Mouse (Mus musculus): Measurements from ENCODE around the gene Unc93b1.
"Not testable (repeated sequence)": the region's sequence is repeated elsewhere in the genome, so short reads cannot be mapped to it uniquely, and the experiment has no call there.

Unc93b1 gene

DNA sequence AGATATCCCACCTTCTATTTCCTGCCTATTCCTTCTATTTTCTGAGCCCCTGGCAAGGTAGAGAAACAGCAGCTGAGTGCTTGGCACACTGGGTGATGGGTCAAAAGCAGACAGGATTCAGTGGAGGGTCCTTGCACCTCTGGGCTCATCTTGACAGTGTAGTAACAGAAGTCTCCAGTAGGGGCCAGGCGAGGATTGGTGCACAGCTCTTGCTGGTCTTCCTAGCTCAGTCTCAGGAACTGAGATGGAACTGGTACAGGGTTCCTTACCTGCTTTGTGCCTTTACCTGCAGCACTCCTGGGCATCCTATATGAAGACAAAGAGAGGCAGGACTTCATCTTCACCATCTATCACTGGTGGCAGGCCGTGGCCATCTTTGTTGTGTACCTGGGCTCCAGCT lies 11.7 kb downstream of the Unc93b1 start:
- peak; percentile 81 for DNase-seq (ENCODE audit: low spot score)

DNA sequence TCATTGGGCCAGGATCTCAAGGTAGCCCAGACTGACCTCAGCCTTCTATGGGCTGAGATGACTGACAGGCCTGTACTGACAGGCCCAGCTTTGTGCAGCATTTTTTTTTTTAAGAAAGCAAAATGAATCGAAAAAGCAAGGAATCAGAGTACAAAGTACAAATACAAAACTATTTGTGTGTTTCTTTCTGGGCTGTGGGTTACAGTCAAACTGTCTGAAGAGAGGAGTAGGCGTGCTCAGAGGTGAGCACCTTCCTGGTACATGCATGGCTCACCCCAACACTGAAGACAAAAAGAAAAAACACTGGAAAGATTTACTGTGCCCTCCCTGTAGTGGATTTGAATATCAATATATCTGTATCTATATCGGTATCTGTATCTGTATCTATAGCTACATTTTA lies 12.8 kb downstream of the Unc93b1 start:
- no peak for DNase-seq (ENCODE audit: low spot score)

DNA sequence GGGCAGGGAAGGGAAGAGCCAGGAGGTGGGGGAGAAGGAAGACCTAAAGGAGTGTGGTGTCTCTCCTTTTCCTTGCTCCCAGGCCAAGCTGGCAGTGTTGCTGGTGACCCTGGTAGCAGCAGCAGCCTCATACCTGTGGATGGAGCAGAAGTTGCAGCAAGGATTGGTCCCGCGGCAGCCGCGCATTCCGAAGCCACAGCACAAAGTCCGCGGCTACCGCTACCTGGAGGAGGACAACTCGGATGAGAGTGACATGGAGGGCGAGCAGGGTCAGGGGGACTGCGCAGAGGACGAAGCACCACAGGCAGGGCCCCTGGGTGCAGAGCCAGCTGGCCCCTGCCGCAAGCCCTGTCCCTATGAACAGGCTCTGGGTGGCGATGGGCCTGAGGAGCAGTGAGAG lies 13.6 kb downstream of the Unc93b1 start:
- no peak for DNase-seq (ENCODE audit: low spot score)

DNA sequence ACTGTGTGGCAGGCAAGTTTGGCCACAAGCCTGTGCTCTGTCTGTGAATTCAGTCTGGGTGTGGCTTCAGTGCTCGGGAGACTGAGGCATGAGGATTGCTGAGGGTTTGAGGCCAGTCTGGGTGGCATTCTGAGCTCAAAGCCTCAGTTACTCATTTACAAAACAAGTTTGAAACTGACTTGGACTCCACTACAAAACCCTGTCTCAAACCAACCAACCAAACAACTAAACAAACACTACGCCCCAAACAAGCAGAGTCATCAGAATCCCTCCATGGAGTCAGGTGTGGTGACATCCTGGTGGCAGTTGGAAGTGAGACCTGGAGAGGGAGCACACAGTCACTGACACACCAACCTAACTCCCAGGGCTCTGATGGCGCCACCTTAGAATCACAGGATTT lies 15.3 kb downstream of the Unc93b1 start:
- DNase-seq (ENCODE audit: low spot score): no peak

DNA sequence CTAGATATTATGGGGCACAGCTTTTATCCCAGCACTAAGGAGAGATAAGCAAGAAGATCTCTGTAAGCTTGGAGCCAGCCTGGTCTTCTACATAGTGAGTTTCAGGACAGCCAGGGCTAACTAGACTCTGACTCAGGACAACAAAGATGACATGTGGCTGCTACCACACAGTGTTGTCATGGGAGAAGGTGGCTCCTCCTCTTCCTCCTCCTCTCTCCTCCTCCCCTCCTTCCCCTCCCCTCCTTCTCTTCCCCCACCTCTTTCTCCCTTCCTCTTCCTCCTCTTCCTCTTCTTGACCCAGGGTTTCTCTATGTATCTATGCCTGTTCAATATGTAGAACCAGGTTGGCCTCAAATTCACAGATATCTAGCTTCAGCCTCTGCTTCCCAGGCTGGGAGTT lies 16.5 kb downstream of the Unc93b1 start:
- no peak for DNase-seq (ENCODE audit: low spot score)

DNA sequence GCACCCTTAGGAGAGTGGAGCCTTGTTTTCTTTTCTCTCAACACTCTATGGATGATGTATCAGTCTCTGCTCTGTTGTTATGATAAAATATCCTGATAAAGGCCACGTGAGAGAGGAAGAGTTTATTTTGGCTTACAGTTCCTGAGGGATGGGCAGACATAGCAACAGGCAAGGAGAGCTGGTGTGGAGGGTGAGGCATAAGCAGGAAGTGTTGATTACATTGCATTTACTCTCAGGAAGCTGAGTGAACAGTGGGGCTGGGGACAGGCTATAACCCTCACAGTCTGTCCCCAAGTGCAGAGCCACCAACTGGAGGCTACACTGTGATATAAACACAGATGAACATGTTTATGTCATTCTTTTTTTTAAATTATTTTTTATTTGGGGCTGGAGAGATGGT lies 17.1 kb downstream of the Unc93b1 start:
- no peak for DNase-seq (ENCODE audit: low spot score)

DNA sequence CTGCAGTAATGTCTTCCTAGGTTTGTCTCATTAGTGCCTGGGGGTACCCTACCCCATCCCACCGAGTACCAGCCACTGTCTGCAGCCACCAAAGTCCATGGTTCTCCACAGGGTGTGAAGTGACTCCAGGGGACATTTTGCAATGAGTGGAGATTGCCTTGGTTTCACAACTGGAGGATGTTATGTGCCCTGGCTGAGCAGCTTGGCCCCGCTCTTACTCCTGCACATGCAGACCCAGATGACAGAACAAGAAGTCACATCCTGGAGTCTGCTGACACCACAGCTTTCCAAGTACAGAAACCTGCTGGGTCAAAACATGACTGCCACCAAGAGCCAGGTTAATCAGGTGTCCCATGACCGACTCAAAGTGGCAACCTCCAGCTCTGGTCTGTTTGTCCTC lies 20.0 kb downstream of the Unc93b1 start:
- DNase-seq (ENCODE audit: low spot score): peak; percentile 30

DNA sequence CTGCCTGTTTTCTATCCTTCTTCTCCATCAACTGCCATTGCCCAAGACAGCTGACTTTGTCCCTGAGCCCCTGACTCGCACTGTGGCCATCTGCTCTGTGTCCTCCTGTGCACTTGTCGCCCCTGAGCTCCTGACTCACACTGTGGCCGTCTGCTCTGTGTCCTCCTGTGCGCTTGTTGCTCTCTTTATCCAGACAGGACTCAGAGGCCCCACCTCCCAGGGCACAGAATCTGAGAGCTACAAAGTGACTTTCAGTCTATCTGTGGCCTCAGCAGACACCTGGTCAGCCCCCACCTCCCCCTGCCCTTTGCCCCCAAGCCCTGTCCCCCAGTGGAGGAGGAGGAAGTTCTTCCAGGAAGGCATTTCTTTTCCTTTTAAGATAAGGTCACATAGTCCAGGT lies 20.8 kb downstream of the Unc93b1 start:
- DNase-seq (ENCODE audit: low spot score): no peak

DNA sequence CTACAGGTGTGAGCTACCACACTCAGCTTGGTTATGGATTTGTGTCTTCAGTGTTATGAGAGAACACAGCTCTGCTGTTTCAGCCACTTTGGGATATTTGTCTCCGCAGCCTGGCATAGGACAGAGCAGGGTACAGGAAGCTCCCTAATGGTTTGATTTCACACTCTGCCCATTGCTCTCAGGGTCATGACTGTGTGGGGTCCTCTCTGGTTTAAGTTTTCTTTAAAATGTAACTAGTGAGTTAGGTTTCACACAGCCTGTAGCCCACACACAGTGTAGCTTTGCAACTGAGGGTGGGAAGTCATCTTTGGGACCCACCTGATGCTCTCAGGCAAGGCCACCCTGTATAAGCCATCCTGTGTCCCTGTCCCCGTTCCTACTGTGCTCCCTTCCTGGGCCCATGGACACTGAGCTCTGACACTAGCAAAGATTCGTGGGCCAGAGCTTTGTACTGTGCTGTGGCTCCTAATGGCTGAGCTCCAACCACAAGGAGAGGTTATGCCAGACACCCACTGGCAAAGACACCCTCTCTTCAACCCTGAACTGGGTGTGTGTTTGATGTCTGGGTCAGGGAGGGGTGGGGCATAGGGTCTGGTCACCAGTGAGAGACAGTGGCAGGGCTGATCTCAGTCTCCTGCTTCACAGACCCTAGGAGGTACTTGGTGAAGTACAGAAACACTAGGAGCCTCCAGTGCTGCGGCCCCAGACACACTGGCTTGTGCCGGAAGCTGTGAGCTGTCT lies 22.5 kb downstream of the Unc93b1 start:
- DNase-seq (ENCODE audit: low spot score): not testable (repeated sequence)

DNA sequence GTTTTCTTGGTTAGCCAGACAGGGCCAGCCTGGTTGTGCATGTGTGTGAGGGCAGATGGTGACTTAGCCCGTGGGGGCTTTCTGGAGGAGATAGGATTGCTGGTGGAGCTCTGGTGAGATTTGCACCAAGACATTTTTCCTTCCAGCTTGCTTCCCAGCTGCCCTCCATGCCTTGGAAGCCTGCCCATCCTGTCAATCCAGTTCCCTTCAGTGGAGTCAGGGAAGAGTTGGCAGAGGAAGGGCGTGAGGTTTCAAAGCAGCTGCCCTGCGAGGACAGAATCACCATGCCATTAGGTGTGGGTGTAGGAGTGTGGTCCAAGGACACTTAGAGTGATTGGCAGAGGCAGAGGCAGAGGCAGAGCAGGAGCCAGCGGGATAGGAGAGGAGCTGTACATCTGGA lies 23.5 kb downstream of the Unc93b1 start, which contains the start of gene Aldh3b3:
Gene Aldh3b3, plus strand, starts transcription at position 176 of the 400 bp plus-strand sequence.
- peak; percentile 66 for DNase-seq (ENCODE audit: low spot score)

DNA sequence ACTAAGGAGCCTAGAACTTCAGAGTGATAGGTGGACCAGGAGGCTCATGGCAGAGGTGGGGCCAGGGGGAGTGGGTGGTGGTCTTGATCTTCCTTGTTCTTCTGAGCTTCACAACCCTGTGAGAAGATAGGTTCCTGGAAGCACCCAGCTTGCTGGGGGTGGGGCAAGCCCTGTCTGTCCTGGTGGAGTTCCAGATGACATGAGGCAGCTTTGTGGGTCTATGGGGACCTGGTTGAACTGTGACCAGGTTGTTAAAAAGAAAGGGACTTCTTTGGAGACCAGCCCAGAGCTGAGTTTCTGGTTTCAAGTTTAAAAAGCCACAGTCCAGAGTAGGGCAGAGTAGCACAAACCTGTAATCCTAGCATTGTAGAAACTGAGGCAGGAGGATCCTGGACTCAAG lies 24.0 kb downstream of the Unc93b1 start:
- DNase-seq (ENCODE audit: low spot score): peak; percentile 62

DNA sequence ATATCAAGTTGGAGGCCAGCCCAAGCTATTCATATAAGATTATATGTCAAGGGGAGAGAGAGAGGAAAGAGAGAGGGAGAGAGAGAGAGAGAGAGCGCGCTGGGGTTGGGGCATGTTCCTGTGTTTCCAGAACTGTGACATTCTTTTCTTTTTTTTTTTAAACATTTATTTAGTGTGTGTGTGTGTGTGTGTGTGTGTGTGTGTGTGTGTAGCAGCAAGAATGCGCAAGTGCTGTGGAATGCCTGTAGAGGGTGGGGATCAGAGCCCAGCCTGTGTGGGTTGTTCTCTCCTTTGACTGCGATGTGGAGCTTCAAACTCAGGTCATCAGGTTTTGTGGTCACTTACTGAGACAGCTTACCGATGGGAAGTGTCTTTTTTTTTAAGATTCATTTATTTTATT lies 25.2 kb downstream of the Unc93b1 start:
- no peak for DNase-seq (ENCODE audit: low spot score)

DNA sequence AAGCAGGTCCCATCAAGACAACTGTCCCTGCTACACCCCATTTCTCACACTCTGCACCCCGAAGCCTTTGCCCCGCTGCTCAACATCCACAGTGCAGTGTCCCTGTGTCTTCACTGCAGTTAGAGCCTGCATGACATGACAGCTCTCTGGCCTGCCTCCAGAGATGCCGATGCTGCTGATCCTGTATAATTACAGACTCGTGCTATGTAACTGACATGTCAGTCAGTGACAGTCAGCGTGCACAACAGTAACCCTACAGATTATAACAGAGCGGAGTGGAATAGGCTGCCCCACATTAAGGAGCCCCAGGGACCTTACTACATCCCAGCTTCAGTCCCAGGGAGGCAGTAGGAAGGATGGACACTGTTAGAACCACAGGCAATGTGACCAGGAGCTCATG lies 26.8 kb downstream of the Unc93b1 start:
- not testable (repeated sequence) for DNase-seq (ENCODE audit: low spot score)

DNA sequence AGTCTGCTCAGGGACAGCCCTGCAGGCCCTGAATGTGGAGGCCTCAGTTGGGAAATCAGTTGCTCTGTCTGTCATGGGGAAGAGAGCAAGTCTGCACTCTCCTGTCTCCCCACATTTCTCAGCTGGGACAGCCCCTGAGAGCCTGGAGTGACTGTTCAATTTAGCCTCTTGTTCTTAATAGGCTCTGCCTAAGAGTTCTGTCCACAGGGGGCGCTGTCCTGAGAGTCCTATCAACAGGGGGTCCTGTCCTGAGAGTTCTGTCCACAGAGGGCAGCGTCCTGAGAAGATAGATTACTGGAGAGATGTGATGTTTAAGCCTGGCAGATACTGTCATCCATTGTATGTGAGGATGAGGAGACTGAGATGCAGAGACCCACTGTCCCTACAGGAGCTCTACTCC lies 27.5 kb downstream of the Unc93b1 start:
- peak; percentile 51 for DNase-seq (ENCODE audit: low spot score)

DNA sequence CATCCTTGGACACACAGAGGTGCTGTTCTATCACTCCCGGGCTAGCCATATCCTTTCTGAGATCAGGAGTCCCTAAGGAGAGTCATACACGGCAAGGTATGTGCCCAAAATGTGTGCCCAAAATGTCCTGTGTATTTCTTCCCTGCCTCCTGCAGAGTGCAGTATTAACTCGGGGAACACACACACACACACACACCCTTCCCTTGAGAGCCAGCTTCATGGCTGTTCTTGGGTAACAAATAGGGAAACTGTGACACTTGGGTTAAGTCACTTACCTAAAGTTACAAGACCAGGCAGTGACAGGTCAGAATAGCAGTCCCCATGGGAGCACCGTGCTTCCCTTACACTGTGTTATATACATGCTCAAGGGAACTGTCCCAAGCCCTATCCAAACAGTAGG lies 29.0 kb downstream of the Unc93b1 start:
- DNase-seq (ENCODE audit: low spot score): no peak

DNA sequence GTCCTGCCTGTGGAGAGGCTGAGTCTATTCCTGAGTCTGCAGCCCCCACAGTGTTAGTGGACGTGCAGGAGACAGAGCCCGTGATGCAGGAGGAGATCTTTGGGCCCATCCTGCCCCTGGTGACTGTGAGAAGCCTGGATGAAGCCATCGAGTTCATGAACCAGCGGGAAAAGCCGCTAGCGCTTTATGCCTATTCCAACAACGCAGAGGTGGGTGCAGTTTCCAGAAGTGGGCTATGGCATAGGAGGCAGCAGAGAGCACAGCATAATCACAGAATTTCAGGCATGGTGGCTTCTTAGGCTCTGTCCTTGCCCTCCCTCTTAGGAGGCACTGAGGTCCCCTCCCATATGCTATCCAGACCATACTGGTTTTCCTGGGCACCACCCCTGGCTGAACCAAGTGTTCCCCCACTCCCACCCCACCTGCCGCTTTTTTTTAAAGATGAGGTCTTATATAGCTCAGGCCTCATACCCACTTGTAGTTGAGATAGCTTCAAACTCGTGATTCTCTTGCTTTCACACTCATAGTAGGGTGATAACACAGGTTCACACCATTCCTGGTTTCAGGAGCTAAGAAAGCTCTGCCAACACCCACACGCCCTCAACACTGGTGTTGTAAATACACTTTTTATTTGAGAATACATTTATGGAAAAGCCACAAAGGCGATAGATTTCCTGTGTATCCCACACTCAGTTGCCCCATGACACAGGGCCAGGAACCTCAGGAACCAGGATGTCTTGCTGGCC lies 31.5 kb downstream of the Unc93b1 start:
- DNase-seq (ENCODE audit: low spot score): no peak

DNA sequence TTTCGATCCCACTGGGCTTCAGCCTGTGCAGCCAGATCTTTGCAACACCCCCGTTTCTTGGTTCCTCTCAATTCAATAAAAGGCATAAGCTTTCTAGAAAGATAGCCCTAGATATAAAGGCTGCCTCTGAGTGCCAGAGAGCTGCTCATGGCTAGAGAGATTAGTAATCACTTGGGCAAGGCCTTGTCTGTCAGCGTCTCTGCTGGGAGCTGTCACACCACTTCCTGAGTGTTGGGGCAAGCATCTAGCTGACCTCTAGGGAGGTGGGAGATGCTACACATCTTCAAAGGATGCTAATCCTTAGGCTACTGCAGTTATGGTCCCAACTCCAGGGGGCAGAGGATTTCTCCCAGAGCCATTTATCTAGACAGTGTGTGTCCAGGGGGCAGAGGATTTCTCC lies 32.3 kb downstream of the Unc93b1 start:
- DNase-seq (ENCODE audit: low spot score): no peak

DNA sequence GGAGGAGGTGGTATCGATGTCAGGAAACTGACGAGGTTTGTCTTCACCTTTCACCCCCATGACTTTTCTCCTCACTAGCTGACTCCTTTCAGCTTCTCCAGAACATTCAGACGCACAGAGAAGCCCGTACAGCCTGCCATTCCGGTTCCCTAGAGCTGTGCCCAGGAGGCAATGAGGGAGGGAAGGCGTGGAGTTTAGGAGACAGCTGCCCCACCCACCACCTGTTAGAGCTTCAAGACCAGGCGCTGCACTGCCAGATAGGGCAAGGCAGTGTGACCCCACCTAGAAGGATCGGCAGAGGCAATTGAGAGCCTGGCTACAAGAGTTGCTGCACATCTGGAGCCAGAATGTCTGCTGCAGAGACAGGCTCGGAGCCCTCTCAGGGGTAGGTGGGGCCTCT lies 37.2 kb downstream of the Unc93b1 start, which contains the start of gene Aldh3b2:
Gene Aldh3b2, plus strand, starts transcription at position 100 of the 400 bp plus-strand sequence.
- DNase-seq (ENCODE audit: low spot score): peak; percentile 38

DNA sequence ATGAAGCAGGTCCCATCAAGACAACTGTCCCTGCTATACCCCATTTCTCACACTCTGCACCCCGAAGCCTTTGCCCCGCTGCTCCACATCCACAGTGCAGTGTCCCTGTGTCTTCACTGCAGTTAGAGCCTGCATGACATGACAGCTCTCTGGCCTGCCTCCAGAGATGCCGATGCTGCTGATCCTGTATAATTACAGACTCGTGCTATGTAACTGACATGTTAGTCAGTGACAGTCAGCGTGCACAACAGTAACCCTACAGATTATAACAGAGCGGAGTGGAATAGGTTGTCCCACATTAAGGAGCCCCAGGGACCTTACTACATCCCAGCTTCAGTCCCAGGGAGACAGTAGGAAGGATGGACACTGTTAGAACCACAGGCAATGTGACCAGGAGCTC lies 39.6 kb downstream of the Unc93b1 start:
- not testable (repeated sequence) for DNase-seq (ENCODE audit: low spot score)

DNA sequence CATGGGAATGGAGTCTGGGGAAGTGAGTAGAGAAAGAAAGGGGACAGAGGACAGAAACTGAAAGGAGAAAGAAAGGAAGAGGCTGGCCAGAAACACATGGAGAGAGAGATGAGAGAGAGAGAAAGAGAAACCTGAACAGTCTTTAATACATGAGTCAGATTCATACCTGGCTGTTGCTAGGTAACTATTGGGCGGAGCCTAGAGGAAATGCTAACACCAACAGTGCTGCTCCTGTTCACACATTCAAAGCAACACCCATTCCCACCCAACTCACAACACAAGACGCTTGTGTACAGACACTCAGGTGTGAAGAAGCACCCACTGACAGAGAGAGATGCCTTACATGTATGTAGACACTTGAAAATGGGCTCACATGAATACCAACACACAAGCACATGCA lies 40.9 kb downstream of the Unc93b1 start:
- no peak for DNase-seq (ENCODE audit: low spot score)

DNA sequence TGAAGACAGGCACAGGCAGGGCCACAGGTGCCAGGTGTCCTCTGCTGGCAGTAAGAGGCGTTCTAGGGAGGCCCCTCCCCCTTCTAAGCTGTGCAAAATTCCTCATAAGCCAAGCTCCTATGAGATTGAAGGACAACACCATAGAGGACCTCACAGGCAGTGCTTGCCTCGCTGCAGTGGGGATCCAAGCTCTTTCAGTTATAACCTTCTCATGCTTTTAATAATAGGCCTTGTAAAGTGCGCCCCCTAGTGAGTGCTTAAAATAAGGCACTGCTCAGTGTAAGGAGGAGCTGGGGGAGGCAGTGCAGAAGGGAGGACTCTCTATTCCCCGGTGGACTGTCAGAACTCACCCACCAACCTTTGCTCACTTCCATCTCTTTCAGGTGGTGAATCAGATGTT lies 45.3 kb downstream of the Unc93b1 start:
- DNase-seq (ENCODE audit: low spot score): peak; percentile 93

DNA sequence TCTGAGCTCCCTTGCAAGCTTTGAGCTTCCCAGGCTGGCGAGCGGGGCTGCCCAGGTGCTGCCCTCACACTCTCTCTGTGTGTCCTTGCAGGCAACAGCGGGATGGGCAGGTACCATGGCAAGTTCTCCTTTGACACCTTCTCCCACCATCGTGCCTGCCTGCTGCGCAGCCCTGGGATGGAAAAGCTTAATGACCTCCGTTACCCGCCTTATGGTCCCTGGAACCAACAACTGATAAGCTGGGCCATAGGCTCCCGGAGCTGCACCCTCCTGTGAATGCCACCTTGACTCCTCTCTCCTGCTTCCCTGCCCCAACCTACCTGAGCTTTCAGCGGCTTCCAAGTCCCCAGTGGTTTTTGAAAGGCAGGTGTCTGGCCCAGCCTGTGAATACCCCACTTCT lies 45.9 kb downstream of the Unc93b1 start:
- no peak for DNase-seq (ENCODE audit: low spot score)

DNA sequence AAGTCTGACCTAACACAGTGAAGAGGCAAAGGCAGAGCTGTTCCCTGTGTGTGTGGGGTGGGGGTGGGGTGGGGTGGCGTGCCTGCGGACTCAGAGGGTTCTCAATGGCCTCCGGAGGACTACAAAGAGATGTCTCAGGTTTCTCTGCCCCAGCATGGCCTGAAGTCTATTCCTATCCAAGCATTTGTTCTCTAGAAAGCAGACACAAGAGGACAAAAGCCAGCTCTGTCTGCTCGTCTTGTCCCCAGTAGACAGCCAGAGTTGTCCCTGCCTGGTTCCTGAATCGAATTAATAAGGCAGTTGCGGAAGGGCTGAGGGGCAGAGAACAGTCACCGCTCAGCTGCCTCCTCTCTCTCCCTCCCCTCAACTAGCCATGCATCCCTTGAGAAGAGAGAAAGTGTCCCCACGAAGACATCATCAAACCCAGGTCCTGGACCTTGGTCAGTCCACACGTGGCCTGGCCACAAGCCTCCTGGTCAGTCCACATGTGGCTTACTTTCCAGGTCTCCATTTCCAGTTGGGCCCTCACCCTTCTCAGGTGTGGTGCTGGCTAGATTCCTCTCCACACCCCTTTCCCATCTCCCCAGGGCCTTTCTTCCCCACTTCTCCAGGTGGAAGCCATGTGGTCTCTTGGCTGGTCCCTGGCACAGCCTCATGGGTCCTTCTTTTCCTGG lies 48.7 kb downstream of the Unc93b1 start:
- no peak for DNase-seq (ENCODE audit: low spot score)

Data from adipocyte (in vitro differentiated cells).